Mouse (Mus musculus) liver, postnatal 0 days (tissue): ENCODE measurements around the gene Kif3a.

ENCODE experiments used
- CTCF ChIP-seq: sonication (generic); IDR thresholded peaks from 2 replicates; pipeline ENCODE4 v1.5.1; 2016; ENCODE audit warnings: antibody characterized with exemption, low read depth
- EP300 ChIP-seq: IDR thresholded peaks from 2 replicates; pipeline ENCODE4 v1.6.1; 2016; ENCODE audit warnings: antibody characterized with exemption, low read depth, mild to moderate bottlenecking

- TF ChIP-seq CTCF (no peak), EP300 (no peak)
Observed at GRCm38 (mm10) chr11:53616748-53617558, 49.8 kb downstream of the Kif3a start.
